Mouse (Mus musculus) macrophage (primary cell): ENCODE results near the gene Gpr132. TPM values are rescaled to one million over a fixed set of nuclear protein-coding genes. Genes with fewer than 3 reads are reported as not detected.
A peak's percentile ranks its signal among the peaks of the same experiment; 100 is the strongest.

Experiments
- H3K27ac ChIP-seq: fragments of 350-480 bp; formaldehyde crosslinking; 2 replicates; pipeline ENCODE4 v1.9.0; 2021
- H3K36me3 ChIP-seq: fragments of 350-480 bp; formaldehyde crosslinking; 2 replicates; pipeline ENCODE4 v1.9.0; 2021; ENCODE audit errors: inconsistent target
- H3K4me3 ChIP-seq: fragments of 350-480 bp; formaldehyde crosslinking; 2 replicates; pipeline ENCODE4 v1.9.0; 2021; ENCODE audit errors: inconsistent target
- H3K79me2 ChIP-seq: fragments of 350-480 bp; formaldehyde crosslinking; 2 replicates; pipeline ENCODE4 v1.9.0; 2021; ENCODE audit errors: inconsistent target
- WGBS: methylation state at CpG from one replicate; pipeline ENCODE4 v1.1.7; 2026; ENCODE audit warnings: inconsistent platforms; ENCODE audit not compliant: missing documents; 5-methylcytosine and 5-hydroxymethylcytosine counted together
- polyA plus RNA-seq: library from polyadenylated mRNA; stranded (reverse); fragments of 250-400 nt; gene quantifications from 3 replicates; pipeline ENCODE4 v1.2.4, GENCODE M21; 2018; ENCODE audit warnings: inconsistent platforms

The Gpr132 gene
- polyA plus RNA-seq, 1 experiment from 2014 or later = 2.0 TPM

DNA sequence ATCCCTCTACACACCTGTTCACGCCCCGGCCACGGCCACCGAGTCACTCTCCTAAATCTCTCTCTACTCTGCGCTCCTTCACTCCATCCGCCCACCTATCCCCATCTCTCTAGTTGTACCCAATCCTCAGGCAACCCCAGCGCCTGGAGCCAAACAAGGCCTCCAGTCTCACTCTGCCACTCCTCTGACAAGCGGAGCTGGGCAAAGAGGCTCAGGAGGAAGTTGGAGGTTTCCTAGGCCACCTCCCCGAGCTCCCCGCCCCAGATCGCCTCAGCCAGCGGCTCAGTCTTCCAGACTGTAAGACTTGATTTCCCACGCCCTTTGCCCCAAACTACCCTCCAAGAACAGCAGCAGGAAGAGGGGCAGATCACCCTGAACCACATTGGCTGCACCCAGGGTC lies 2.7 kb upstream of the Gpr132 start:
- Histone ChIP-seq H3K27ac (no peak overlapping the region), H3K4me3 (no peak overlapping the region), H3K36me3 (no peaks in the 10 kb centered on the region), H3K79me2 (no peaks in the 10 kb centered on the region)
- WGBS = 20% methylated on average over 13 of the region's 13 CpGs

DNA sequence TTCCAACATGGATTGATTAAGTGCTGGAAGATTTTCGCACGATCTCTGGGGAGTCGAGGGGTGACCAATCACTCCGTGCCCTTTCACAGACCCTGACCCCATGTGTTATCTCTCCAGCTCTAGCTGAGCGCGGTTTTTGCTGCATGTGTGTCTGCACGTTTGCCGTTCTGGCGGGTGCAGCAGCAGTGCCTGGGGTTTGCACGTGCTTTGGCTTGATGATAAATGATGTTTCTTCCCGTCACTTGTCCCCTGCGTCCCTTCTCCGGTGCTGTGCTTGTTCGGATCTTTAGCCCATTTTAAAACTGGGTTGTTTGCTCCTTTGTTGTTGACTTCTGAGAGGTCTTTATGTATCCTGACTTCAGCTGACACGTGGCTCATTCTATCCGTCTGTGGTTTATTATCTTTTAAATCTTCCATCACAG lies 1.8 kb upstream of the Gpr132 start:
- H3K79me2 ChIP-seq = no peaks in the 10 kb centered on the region
- 54% methylated on average over 16 of the region's 16 CpGs for WGBS
- no peaks in the 10 kb centered on the region for H3K36me3 ChIP-seq
- H3K27ac ChIP-seq = no peak overlapping the region
- no peak overlapping the region for H3K4me3 ChIP-seq

DNA sequence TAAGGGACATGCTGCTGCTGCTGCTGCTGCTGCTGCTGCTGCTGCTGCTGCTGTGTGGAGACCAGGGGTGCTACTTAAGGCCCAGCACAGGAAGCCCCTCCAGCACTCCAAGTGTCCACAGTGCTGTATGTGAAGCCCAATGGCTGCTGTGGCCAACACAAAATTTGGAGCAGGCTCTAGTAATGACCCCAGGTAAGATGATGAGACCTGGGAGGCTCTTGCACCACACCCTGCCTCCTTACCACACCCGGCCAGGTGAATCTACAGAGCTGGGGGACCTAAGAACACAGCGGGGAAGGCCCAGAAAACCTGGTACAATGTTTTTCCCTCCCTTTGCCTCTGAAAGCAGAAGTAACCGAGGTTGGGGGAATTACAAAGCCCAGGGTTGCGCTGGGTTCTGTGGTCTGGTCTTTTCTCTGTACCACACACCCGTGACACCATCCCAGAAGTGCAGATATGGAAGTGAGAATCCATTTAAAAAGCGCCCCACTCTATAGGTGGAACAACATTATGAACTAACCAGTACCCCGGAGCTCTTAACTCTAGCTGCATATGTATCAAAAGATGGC lies 838 bp downstream of the Gpr132 start:
- no peaks in the 10 kb centered on the region for H3K79me2 ChIP-seq
- H3K36me3 ChIP-seq = no peaks in the 10 kb centered on the region
- H3K4me3 ChIP-seq = no peak overlapping the region
- WGBS = 2% methylated on average over 7 of the region's 7 CpGs
- peak overlapping the region; percentile 66 for H3K27ac ChIP-seq

DNA sequence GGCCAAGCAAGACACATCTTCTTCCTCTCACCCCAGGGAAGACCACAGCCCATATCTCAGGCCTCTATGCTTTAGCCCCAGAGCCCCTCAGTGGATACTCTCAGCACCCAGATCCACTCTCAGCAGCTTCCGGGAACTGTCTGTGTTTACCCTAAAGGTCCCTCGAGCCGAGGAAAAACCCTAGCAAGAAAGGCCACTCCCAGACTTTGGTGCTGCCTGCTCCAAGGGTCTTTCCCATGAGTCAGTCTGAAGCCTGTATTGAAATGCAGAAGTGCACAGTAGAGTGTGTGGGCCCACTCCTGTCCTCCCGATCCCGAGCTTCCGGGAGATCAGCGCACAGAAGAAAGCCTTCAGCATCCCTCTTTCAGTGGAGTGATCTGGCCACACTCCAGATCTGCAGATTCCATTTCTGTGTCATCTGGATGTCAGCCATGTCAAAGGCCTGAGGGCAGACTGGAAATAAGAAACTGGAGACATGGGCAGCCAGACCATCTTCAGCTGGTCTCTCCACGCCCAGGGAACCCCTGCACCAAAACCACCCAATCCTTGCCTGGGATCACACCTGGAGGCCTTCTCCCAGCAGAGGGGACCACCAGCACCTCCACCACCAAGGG lies 1.5 kb downstream of the Gpr132 start:
- Histone ChIP-seq H3K36me3 (no peaks in the 10 kb centered on the region), H3K27ac (peak overlapping the region; percentile 66), H3K79me2 (no peaks in the 10 kb centered on the region), H3K4me3 (no peak overlapping the region)
- 54% methylated on average over 8 of the region's 8 CpGs for WGBS

DNA sequence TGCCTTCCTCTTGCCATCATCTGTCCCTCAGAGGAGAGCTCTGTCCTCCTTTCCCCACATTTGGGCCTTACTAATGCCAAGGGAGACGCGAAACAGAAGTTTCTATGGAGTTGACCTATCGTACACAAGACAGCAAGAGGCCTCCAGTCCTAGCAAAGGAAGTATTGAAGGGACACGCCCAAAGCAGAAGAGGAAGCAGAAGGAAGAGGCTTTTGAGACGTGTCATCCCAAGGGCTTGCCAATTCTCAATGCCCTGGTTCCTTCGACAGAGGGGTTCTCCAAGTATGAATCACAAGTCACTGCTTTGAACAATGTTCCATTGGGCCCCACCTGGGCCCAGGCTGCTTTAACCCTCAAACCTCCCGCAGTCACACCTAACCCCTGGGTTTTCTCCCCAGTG lies 3.2 kb downstream of the Gpr132 start:
- WGBS = 26% methylated on average over 7 of the region's 7 CpGs
- Histone ChIP-seq H3K79me2 (no peaks in the 10 kb centered on the region), H3K4me3 (no peak overlapping the region), H3K36me3 (no peaks in the 10 kb centered on the region), H3K27ac (peak overlapping the region; percentile 52)

DNA sequence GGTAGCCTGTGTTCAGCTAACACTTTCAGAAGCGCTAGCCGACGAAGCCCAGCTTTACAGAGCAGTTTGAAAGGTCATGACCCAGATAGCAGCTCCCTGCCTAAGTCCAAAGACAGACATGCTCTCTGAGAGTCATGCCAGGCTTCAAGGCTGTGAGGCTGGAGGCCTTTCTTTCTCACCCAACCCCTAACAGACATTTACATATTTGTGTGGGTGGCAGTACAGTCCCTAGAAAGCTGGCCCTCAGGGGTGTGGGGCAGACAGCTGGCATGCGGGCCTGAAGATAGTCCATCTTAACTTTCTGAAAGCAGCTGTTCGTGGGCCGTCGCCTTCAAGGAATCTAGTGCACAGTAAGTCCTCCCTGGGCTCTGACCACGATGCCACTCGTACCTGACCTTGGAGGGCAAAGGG lies 6.1 kb downstream of the Gpr132 start:
- 91% methylated on average over 9 of the region's 9 CpGs for WGBS
- H3K36me3 ChIP-seq = no peaks in the 10 kb centered on the region
- no peaks in the 10 kb centered on the region; the same call in 1 of the 2 replicates for H3K79me2 ChIP-seq
- no peak overlapping the region for H3K4me3 ChIP-seq
- no peak overlapping the region for H3K27ac ChIP-seq

DNA sequence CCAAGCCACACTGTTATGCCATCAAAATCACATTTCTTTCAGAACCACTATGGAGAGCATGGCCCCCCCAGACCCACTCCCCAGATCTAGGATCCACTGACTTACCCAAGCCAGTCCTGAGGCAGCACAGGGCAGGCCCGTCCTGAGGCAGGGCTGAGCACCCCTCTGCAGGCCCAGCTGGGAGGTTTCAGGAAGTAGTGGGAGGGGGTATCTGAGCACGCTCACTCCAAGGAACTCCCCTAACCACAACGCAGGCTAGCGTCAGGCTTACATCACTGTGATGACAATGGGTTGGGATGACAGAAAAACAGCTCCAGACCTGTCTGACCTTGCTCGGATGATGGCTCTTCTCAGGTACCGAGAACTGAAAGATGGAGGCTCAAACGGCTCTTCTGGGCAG lies 7.3 kb downstream of the Gpr132 start:
- Histone ChIP-seq H3K79me2 (no peaks in the 10 kb centered on the region; the same call in 1 of the 2 replicates), H3K27ac (peak overlapping the region; percentile 33; the same call in 1 of the 2 replicates), H3K36me3 (no peaks in the 10 kb centered on the region), H3K4me3 (peak overlapping the region; percentile 30)
- WGBS = 25% methylated on average over 7 of the region's 7 CpGs

DNA sequence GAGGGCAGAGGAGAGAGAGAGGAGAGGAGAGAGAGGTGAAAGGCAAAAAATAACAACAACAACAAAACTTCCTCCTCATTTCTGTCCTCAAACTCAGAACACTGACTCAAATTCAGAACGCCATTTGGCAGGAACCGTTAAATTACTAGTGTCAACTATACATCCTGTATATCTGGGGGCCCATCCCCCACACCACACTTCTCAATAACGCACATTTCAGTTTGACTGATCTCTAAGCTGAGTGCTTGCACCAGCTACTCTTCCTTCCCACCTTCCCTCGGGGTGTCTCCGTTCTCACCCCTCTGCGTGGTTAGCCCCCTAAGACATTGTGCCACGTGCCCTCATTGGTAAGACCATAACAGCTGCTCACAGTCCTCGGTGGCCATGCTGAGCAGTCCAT lies 8.1 kb downstream of the Gpr132 start:
- WGBS = 6% methylated on average over 8 of the region's 8 CpGs
- peak overlapping the region; percentile 30 for H3K4me3 ChIP-seq
- no peaks in the 10 kb centered on the region; the same call in 1 of the 2 replicates for H3K79me2 ChIP-seq
- H3K27ac ChIP-seq = peak overlapping the region; percentile 33; the same call in 1 of the 2 replicates
- no peaks in the 10 kb centered on the region for H3K36me3 ChIP-seq

DNA sequence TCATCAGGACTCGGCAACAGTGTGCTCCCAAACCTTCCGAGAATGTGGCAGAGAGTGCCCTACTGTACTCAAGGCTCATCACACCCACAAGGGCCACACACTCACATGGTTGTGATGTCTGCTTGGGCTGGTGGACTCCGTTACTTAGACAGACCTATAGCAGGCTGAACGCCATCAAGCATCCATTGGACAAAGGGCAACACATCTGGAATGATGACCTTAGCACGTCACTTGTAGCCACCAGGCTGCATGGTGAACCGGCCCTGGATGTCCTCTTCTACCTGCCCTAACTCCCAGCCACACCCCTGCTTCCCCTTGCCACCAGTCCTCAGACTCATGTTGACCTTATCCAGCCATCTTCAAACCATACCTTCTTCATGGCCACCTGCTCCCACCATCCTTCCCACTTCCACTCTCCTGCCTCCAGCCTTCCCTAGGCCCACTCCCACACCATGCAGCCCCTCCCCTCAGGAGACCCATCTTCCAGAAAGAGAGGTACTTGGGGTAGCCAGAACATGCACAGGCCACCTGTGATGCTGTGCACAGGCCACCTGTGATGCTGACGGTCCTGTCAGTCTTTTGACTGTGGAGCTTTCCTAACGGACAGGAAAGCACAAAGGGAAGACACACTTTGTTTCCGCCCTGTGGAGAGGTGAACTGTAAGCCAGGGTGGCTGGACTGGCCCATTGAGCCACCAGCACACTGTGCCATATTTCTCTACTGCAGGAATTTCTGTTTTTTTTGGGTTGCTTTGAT lies 9.3 kb downstream of the Gpr132 start:
- Histone ChIP-seq H3K36me3 (no peaks in the 10 kb centered on the region), H3K79me2 (no peaks in the 10 kb centered on the region; the same call in 1 of the 2 replicates), H3K27ac (no peak overlapping the region), H3K4me3 (no peak overlapping the region)
- 92% methylated on average over 9 of the region's 9 CpGs for WGBS

DNA sequence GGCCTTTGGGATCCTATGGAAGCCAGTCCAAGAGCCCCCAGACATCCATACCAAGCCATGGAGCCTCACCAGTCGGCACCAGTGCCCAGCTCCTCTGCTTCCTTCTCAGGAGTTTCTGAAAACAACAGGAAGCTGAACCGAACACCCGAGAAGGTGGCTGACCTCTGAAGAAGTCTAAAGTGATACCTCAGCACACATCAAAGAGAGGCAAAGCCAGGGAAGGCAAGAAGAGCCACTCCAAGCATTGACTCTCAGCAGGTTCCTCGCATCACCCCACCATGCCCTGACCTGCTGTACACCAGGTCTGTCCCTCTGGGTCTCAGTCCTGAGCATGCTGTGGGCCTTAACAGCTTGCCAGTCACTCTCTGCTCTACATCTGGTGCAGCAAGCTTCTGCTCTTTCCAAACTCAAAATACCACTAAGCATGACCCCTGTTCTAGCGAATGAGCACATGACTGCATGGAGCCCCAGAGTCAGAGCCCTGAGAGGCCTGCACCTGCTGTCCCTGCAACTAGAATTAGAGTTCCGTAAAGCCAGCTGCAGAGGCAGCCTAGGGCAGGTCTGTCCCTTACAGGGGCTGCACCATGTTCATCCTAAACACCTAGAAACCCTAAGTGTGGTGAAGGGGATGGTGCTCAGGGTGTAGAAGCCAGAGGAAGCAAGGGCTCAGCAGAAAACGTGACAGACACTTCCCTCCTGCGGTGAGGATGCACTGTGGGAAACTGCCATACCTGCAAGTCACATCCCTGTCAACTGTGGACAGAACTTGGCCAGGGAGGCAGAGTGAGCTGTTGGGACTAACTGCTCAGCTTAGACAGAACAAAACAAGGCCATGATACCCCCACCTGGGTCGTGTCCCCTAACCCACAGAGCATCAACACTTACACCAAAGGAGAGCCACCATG lies 10.8 kb downstream of the Gpr132 start:
- H3K27ac ChIP-seq = no peak overlapping the region
- H3K36me3 ChIP-seq = no peaks in the 10 kb centered on the region; the same call in 1 of the 2 replicates
- H3K4me3 ChIP-seq = no peak overlapping the region
- 53% methylated on average over 9 of the region's 9 CpGs for WGBS
- no peaks in the 10 kb centered on the region; the same call in 1 of the 2 replicates for H3K79me2 ChIP-seq

DNA sequence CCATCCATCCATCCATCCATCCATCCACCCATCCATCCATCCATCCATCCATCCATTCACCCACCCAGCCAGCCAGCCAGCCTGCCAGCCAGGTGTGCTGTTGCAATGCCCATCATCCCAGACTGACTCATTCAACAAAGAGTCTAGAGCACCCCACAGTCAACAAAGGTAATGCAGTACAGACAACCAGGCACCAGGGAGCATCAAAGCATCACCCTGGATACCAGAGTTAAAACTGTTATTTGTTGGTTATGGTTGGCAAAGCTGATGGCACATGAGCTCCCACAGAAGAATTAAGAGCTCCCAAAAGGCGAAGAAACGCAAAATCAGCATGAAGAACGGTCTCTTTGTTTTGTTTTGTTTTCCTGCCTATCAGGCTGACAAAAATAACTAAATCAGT lies 11.7 kb downstream of the Gpr132 start:
- Histone ChIP-seq H3K27ac (no peak overlapping the region), H3K4me3 (no peak overlapping the region), H3K36me3 (peaks cover 9% of the 10 kb centered on the region; the same call in 1 of the 2 replicates), H3K79me2 (no peaks in the 10 kb centered on the region; the same call in 1 of the 2 replicates)
- WGBS = 98% methylated on average over 3 of the region's 3 CpGs

DNA sequence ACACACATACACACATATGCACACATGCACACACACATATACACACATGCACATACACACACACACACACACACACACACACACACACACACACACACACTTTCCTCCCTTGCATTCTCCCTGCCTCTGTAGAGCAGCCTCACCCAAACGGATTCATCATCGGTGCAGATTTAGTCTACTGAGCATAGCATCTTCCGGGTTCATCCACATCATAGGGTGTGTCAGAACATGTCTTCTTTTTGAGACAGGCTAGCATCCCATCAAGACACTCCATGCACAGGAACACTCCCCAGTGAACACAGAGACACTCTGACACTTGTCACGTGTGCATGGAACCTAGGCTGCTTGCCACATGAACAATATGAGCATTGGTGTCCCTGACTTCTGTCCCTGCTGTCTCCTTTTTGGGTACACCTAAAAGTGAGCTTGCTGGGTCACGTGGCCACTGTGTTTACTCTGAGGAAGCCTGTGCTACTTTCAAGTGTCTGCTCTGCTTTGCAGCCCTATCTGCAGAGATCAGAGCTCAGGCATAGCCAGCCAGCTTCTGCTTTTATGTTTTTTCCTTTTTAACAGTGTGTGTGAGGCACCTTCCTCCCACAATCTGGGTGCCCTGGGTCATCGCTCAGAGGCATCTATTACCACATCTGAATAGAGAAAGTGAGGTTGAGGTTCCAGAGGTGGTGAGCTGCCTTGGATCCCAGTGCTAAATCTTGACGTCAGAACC lies 13.3 kb downstream of the Gpr132 start:
- H3K36me3 ChIP-seq = peaks cover 9% of the 10 kb centered on the region; the same call in 1 of the 2 replicates
- no peaks in the 10 kb centered on the region; the same call in 1 of the 2 replicates for H3K79me2 ChIP-seq
- H3K27ac ChIP-seq = no peak overlapping the region
- H3K4me3 ChIP-seq = no peak overlapping the region
- 57% methylated on average over 7 of the region's 7 CpGs for WGBS

DNA sequence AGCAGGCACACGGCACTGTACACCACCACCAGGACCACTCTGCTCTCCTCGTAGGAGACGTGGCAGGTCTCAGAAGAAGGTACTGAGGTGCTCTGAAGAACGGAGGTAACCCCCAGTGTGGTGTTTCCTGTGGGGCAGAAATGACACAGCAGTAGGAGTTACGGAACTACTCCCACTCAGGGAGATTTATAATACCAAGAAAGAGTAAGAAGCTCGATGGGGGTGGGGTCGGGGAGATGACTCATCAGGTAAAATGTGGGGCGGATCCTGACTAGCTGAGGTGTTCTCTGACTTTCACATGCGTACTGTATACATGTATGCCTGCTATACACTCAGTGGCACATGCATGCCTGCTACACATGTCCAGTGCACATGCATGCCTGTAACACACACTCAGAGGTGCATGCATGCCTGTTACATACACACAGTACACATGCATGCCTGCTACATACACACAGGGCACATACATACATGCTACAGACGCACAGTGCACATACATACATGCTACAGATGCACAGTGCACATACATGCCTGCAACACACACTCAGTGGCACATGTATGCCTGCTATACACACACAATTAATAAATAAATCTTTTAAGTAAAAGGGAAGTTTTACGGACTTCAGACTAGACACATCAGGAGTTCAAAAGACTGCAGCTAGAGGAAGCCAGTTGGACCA lies 14.8 kb downstream of the Gpr132 start:
- H3K27ac ChIP-seq = no peak overlapping the region
- WGBS = 68% methylated on average over 11 of the region's 11 CpGs
- H3K36me3 ChIP-seq = peaks cover 9% of the 10 kb centered on the region; the same call in 1 of the 2 replicates
- no peaks in the 10 kb centered on the region; the same call in 1 of the 2 replicates for H3K79me2 ChIP-seq
- no peak overlapping the region for H3K4me3 ChIP-seq
